Mouse (Mus musculus): ENCODE results near the gene Als2. TPM values are rescaled to one million over a fixed set of nuclear protein-coding genes. Genes with fewer than 3 reads are reported as not detected.

The Als2 gene
- total and polyA plus RNA-seq, 3 experiments: 2.8 to 9.9 (median 9.8) TPM

GRCm38 (mm10) chr1:59187786-59188185 is 49.2 kb downstream of the Als2 start:
- Histone ChIP-seq H3K27me3 (ENCODE audit: control insufficient read depth, insufficient read depth, low read length) (no peaks in the 10 kb centered on the region), H3K4me3 (no peak overlapping the region), H3K27ac (no peak overlapping the region), H3K79me2 (replicated peaks; ENCODE audit: control insufficient read depth, insufficient read depth, low read length) (no peaks in the 10 kb centered on the region), H3K36me3 (ENCODE audit: control insufficient read depth, insufficient read depth, low read length) (no peaks in the 10 kb centered on the region), H3K4me1 (ENCODE audit: control insufficient read depth, insufficient read depth, low read length) (no peaks in the 10 kb centered on the region), H3K9ac (ENCODE audit: low read depth, low read length) (no peak overlapping the region)
- intact Hi-C loops (cut with DNase I): no loop called here
- DNase-seq: no peak
- 91% methylated on average over 5 of the region's 5 CpGs for WGBS
- TF ChIP-seq EP300 (IDR thresholded peaks at IDR 0.05; ENCODE audit: insufficient read depth, low read depth, low read length): no peak
- no peak for TF ChIP-seq CTCF (IDR thresholded peaks at IDR 0.05)
- no peak for TF ChIP-seq POLR2A (IDR thresholded peaks at IDR 0.05; ENCODE audit: insufficient read depth, low read depth, low read length)

DNA sequence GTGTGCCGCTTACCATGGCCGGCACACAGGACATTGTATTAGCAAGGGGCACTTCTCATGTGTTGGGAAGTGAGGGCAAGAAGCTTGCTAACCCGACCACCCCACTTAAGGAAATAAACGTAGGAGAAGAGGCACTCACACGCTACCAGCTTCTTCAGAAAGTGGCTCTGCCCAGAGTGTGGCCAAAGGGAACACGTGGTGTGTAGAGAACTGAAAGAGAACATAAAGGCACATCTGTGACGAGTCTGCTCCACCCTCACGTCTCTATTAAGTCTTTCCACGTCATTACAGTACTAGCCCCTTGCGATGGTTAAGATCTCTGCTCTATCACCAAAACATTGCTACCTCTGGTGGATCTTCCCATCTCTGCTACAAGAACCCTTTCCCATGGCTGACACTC is 50.7 kb downstream of the Als2 start:
- DNase-seq: no peak
- WGBS: 92% methylated on average over 10 of the region's 10 CpGs
- Histone ChIP-seq H3K9ac (ENCODE audit: low read depth, low read length) (no peak overlapping the region), H3K36me3 (ENCODE audit: control insufficient read depth, insufficient read depth, low read length) (no peaks in the 10 kb centered on the region), H3K27me3 (ENCODE audit: control insufficient read depth, insufficient read depth, low read length) (no peaks in the 10 kb centered on the region), H3K4me1 (ENCODE audit: control insufficient read depth, insufficient read depth, low read length) (no peaks in the 10 kb centered on the region), H3K4me3 (no peak overlapping the region), H3K27ac (no peak overlapping the region), H3K79me2 (replicated peaks; ENCODE audit: control insufficient read depth, insufficient read depth, low read length) (no peaks in the 10 kb centered on the region)
- TF ChIP-seq EP300 (IDR thresholded peaks at IDR 0.05; ENCODE audit: insufficient read depth, low read depth, low read length) (no peak), CTCF (IDR thresholded peaks at IDR 0.05) (no peak)
- intact Hi-C loops (cut with DNase I): no loop called here

GRCm38 (mm10) chr1:59185410-59185809 is 51.6 kb downstream of the Als2 start:
- WGBS: 88% methylated on average over 9 of the region's 9 CpGs
- H3K4me1 ChIP-seq (ENCODE audit: control insufficient read depth, insufficient read depth, low read length): no peaks in the 10 kb centered on the region
- H3K4me3 ChIP-seq: no peak overlapping the region
- DNase-seq: no peak
- H3K27ac ChIP-seq: no peak overlapping the region
- no peak for TF ChIP-seq POLR2A (IDR thresholded peaks at IDR 0.05; ENCODE audit: insufficient read depth, low read depth, low read length)
- no peak for TF ChIP-seq EP300 (IDR thresholded peaks at IDR 0.05; ENCODE audit: insufficient read depth, low read depth, low read length)
- TF ChIP-seq CTCF (IDR thresholded peaks at IDR 0.05): no peak
- no peak overlapping the region for H3K9ac ChIP-seq (ENCODE audit: low read depth, low read length)
- H3K36me3 ChIP-seq (ENCODE audit: control insufficient read depth, insufficient read depth, low read length): no peaks in the 10 kb centered on the region
- no peaks in the 10 kb centered on the region for H3K79me2 ChIP-seq (replicated peaks; ENCODE audit: control insufficient read depth, insufficient read depth, low read length)
- intact Hi-C loops (cut with DNase I): no loop called here
- no peaks in the 10 kb centered on the region for H3K27me3 ChIP-seq (ENCODE audit: control insufficient read depth, insufficient read depth, low read length)

GRCm38 (mm10) chr1:59183045-59183444 is 54.0 kb downstream of the Als2 start:
- 78% methylated on average over 4 of the region's 4 CpGs for WGBS
- no peaks in the 10 kb centered on the region; the same call in 1 of the 2 replicates for H3K36me3 ChIP-seq (ENCODE audit: control insufficient read depth, insufficient read depth, low read length)

DNA sequence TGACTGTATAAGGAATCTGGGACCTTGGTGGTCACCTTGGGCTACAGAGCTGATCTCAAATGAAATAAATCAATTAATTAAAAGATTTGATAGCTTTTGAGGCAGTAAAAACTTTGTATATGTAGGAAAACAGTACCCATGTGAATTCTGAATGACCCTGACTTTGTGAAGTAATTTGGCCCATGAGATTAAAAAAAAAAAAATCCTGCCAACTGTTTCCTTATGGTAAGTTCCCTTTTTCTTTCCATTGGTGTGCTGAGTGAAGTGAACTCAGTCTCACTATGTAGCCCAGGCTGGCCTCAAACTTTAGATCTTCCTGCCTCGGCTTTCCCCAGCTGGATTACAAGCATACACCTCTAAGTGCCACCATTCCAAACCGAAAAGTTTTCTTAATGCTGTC is 54.7 kb downstream of the Als2 start:
- TF ChIP-seq CTCF (IDR thresholded peaks at IDR 0.05): no peak
- no peak for TF ChIP-seq POLR2A (IDR thresholded peaks at IDR 0.05; ENCODE audit: insufficient read depth, low read depth, low read length)
- TF ChIP-seq EP300 (IDR thresholded peaks at IDR 0.05; ENCODE audit: insufficient read depth, low read depth, low read length): no peak
- WGBS: 95% methylated on average over 2 of the region's 2 CpGs
- intact Hi-C loops (cut with DNase I): no loop called here
- Histone ChIP-seq H3K27ac (no peak overlapping the region), H3K27me3 (ENCODE audit: control insufficient read depth, insufficient read depth, low read length) (no peaks in the 10 kb centered on the region), H3K9ac (ENCODE audit: low read depth, low read length) (no peak overlapping the region), H3K36me3 (ENCODE audit: control insufficient read depth, insufficient read depth, low read length) (no peaks in the 10 kb centered on the region; the same call in 1 of the 2 replicates), H3K4me3 (no peak overlapping the region), H3K4me1 (ENCODE audit: control insufficient read depth, insufficient read depth, low read length) (no peaks in the 10 kb centered on the region), H3K79me2 (replicated peaks; ENCODE audit: control insufficient read depth, insufficient read depth, low read length) (no peaks in the 10 kb centered on the region)
- no peak for DNase-seq

More at GRCm38 (mm10) chr1:59183045-59183444, 54.0 kb downstream of the Als2 start:
- no peak for DNase-seq
- Histone ChIP-seq H3K27me3 (ENCODE audit: control insufficient read depth, insufficient read depth, low read length) (no peaks in the 10 kb centered on the region), H3K27ac (no peak overlapping the region), H3K4me3 (no peak overlapping the region), H3K9ac (ENCODE audit: low read depth, low read length) (no peak overlapping the region), H3K4me1 (ENCODE audit: control insufficient read depth, insufficient read depth, low read length) (no peaks in the 10 kb centered on the region), H3K79me2 (replicated peaks; ENCODE audit: control insufficient read depth, insufficient read depth, low read length) (no peaks in the 10 kb centered on the region)
- TF ChIP-seq EP300 (IDR thresholded peaks at IDR 0.05; ENCODE audit: insufficient read depth, low read depth, low read length) (no peak), CTCF (IDR thresholded peaks at IDR 0.05) (no peak), POLR2A (IDR thresholded peaks at IDR 0.05; ENCODE audit: insufficient read depth, low read depth, low read length) (no peak)
- intact Hi-C loops (cut with DNase I): no loop called here

DNA sequence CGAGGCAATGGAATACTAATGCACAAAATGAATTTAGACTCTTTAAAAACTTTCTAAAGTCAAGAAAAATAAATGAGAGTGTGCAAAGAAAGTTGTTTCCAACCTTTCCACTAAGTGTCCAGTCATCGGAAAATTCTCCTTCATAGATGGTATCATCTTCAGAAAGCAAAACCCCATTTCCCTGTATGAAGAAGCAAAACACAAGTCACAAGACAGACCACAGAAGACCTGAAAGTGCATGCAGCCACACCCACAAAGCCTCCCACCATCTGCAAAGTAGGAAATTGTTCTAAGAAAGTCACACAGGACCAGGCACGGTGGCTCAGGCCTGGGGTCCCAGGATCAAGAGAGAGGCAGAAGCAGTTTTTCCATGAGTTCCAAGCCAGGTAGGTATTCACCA is 57.0 kb downstream of the Als2 start:
- TF ChIP-seq CTCF (IDR thresholded peaks at IDR 0.05): no peak
- TF ChIP-seq POLR2A (IDR thresholded peaks at IDR 0.05; ENCODE audit: insufficient read depth, low read depth, low read length): no peak
- no peak for TF ChIP-seq EP300 (IDR thresholded peaks at IDR 0.05; ENCODE audit: insufficient read depth, low read depth, low read length)
- intact Hi-C loops (cut with DNase I): no loop called here
- no peaks in the 10 kb centered on the region for H3K27me3 ChIP-seq (ENCODE audit: control insufficient read depth, insufficient read depth, low read length)
- no peak overlapping the region for H3K4me3 ChIP-seq
- no peak for DNase-seq
- H3K36me3 ChIP-seq (ENCODE audit: control insufficient read depth, insufficient read depth, low read length): no peaks in the 10 kb centered on the region; the same call in 1 of the 2 replicates
- H3K9ac ChIP-seq (ENCODE audit: low read depth, low read length): no peak overlapping the region
- WGBS: 77% methylated on average over 3 of the region's 3 CpGs
- H3K4me1 ChIP-seq (ENCODE audit: control insufficient read depth, insufficient read depth, low read length): no peaks in the 10 kb centered on the region
- no peak overlapping the region for H3K27ac ChIP-seq
- H3K79me2 ChIP-seq (replicated peaks; ENCODE audit: control insufficient read depth, insufficient read depth, low read length): no peaks in the 10 kb centered on the region

Measured in heart, adult 2 months (tissue).